Mouse (Mus musculus): ENCODE data around the gene D10Wsu102e. TPM values are rescaled to one million over a fixed set of nuclear protein-coding genes. Genes with fewer than 3 reads are reported as not detected.
"Not testable (repeated sequence)": the region's sequence is repeated elsewhere in the genome, so short reads cannot be mapped to it uniquely, and the experiment has no call there.

D10Wsu102e gene
- polyA plus RNA-seq, 1 experiment from 2014 or later: 0.77 TPM

GRCm38 (mm10) chr10:83513736-83514135 lies 153.7 kb downstream of the D10Wsu102e start:
- no peak overlapping the region for H3K4me3 ChIP-seq (replicated peaks)
- ATAC-seq (ENCODE audit: low FRiP score): no peak
- peaks cover 75% of the 10 kb centered on the region for H3K36me3 ChIP-seq

GRCm38 (mm10) chr10:83520990-83521389 lies 161.0 kb downstream of the D10Wsu102e start:
- Histone ChIP-seq H3K27me3 (replicated peaks) (no peaks in the 10 kb centered on the region), H3K9ac (replicated peaks) (no peak overlapping the region), H3K36me3 (peaks cover 76% of the 10 kb centered on the region), H3K4me2 (no peak overlapping the region), H3K4me3 (replicated peaks) (no peak overlapping the region), H3K27ac (replicated peaks) (no peak overlapping the region), H3K9me3 (replicated peaks) (no peaks in the 10 kb centered on the region), H3K4me1 (no peaks in the 10 kb centered on the region)
- ATAC-seq (ENCODE audit: low FRiP score): no peak
- WGBS: 84% methylated on average over 4 of the region's 4 CpGs

More at GRCm38 (mm10) chr10:83513736-83514135, 153.7 kb downstream of the D10Wsu102e start:
- WGBS: 80% methylated on average over 8 of the region's 8 CpGs
- no peaks in the 10 kb centered on the region for H3K27me3 ChIP-seq (replicated peaks)
- H3K27ac ChIP-seq (replicated peaks): no peak overlapping the region
- no peaks in the 10 kb centered on the region for H3K9me3 ChIP-seq (replicated peaks)
- no peaks in the 10 kb centered on the region for H3K4me1 ChIP-seq
- H3K9ac ChIP-seq (replicated peaks): no peak overlapping the region
- H3K4me2 ChIP-seq: no peak overlapping the region

- H3K9ac ChIP-seq (replicated peaks); H3K9me3 ChIP-seq (replicated peaks); H3K4me2 ChIP-seq; H3K4me1 ChIP-seq; ATAC-seq (ENCODE audit: low FRiP score); H3K4me3 ChIP-seq (replicated peaks); H3K27ac ChIP-seq (replicated peaks); H3K27me3 ChIP-seq (replicated peaks): not testable (repeated sequence)
- peaks cover 70% of the 10 kb centered on the region for H3K36me3 ChIP-seq
Observed at GRCm38 (mm10) chr10:83524238-83524637, 164.2 kb downstream of the D10Wsu102e start.

- H3K4me3 ChIP-seq (replicated peaks): no peak overlapping the region
- peaks cover 25% of the 10 kb centered on the region for H3K36me3 ChIP-seq
- no peak overlapping the region for H3K4me2 ChIP-seq
- no peaks in the 10 kb centered on the region for H3K9me3 ChIP-seq (replicated peaks)
- WGBS: 83% methylated on average over 6 of the region's 6 CpGs
- no peak overlapping the region for H3K9ac ChIP-seq (replicated peaks)
- H3K27me3 ChIP-seq (replicated peaks): no peaks in the 10 kb centered on the region
- peaks cover 22% of the 10 kb centered on the region for H3K4me1 ChIP-seq
- ATAC-seq (ENCODE audit: low FRiP score): no peak
- H3K27ac ChIP-seq (replicated peaks): no peak overlapping the region
Observed at GRCm38 (mm10) chr10:83530384-83530967, 170.5 kb downstream of the D10Wsu102e start.

GRCm38 (mm10) chr10:83533258-83533909 lies 173.4 kb downstream of the D10Wsu102e start:
- Histone ChIP-seq H3K4me2 (peak overlapping the region; percentile 72), H3K4me3 (replicated peaks) (peak overlapping the region; percentile 60)
- peak; percentile 78 for ATAC-seq (ENCODE audit: low FRiP score)

GRCm38 (mm10) chr10:83533910-83534283 lies 173.9 kb downstream of the D10Wsu102e start, which contains the start of gene Aldh1l2:
Gene Aldh1l2, minus strand, starts transcription at chr10:83534140.
- Histone ChIP-seq H3K27me3 (replicated peaks) (no peaks in the 10 kb centered on the region), H3K9ac (replicated peaks) (peak within 1 kb of the TSS; percentile 62), H3K4me2 (peak within 1 kb of the TSS; percentile 72), H3K36me3 (no peaks in the 10 kb centered on the region), H3K27ac (replicated peaks) (peak within 1 kb of the TSS; percentile 85), H3K4me3 (replicated peaks) (peak within 1 kb of the TSS; percentile 60), H3K4me1 (peaks cover 22% of the 10 kb centered on the region), H3K9me3 (replicated peaks) (no peaks in the 10 kb centered on the region)
- ATAC-seq (ENCODE audit: low FRiP score): peak; percentile 96
- under 1% methylated on average over 21 of the region's 21 CpGs for WGBS

More at GRCm38 (mm10) chr10:83533258-83533909, 173.4 kb downstream of the D10Wsu102e start:
- Histone ChIP-seq H3K9me3 (replicated peaks) (no peaks in the 10 kb centered on the region), H3K27ac (replicated peaks) (peak overlapping the region; percentile 85), H3K9ac (replicated peaks) (peak overlapping the region; percentile 62), H3K27me3 (replicated peaks) (no peaks in the 10 kb centered on the region), H3K36me3 (no peaks in the 10 kb centered on the region), H3K4me1 (peaks cover 22% of the 10 kb centered on the region)
- 2% methylated on average over 27 of the region's 27 CpGs for WGBS

GRCm38 (mm10) chr10:83536436-83536835 lies 176.4 kb downstream of the D10Wsu102e start:
- no peaks in the 10 kb centered on the region for H3K36me3 ChIP-seq
- H3K9ac ChIP-seq (replicated peaks): no peak overlapping the region
- no peak overlapping the region for H3K27ac ChIP-seq (replicated peaks)
- no peak for ATAC-seq (ENCODE audit: low FRiP score)
- no peak overlapping the region for H3K4me2 ChIP-seq
- peaks cover 26% of the 10 kb centered on the region for H3K4me1 ChIP-seq
- WGBS: 5% methylated on average over 1 of the region's 1 CpGs
- no peaks in the 10 kb centered on the region for H3K27me3 ChIP-seq (replicated peaks)
- H3K9me3 ChIP-seq (replicated peaks): no peaks in the 10 kb centered on the region
- no peak overlapping the region for H3K4me3 ChIP-seq (replicated peaks)

Other genes with a start within 250 kb of the D10Wsu102e start
- gene Slc41a2, start 22.3 kb upstream of the D10Wsu102e start, polyA plus RNA-seq (2015; fragmentation: Nextera tagmentation; extraction: Ambion mirVana): 8.5 and 11.0 TPM in 2 replicates
- gene Aldh1l2, start 173.9 kb downstream of the D10Wsu102e start, polyA plus RNA-seq (2015; fragmentation: Nextera tagmentation; extraction: Ambion mirVana): 13.0 and 15.4 TPM in 2 replicates
- 31.4 and 35.4 TPM in 2 replicates for gene Washc4, start 183.5 kb downstream of the D10Wsu102e start, polyA plus RNA-seq (2015; fragmentation: Nextera tagmentation; extraction: Ambion mirVana)

Data from neural tube, embryonic 15.5 days (tissue).